Mouse (Mus musculus) adrenal gland, adult 10 weeks (tissue): ENCODE results near the gene Gm11236. TPM values are rescaled to one million over a fixed set of nuclear protein-coding genes. Genes with fewer than 3 reads are reported as not detected.

Source experiments
- polyA plus RNA-seq: library from polyadenylated mRNA; stranded (reverse); fragments of 350-450 nt; fragmentation: Illumina TruSeq; extraction: RNeasy Lipid Tissue Mini Kit (QIAGEN cat#74804); gene quantifications from one replicate; pipeline ENCODE4 v1.2.3, GENCODE M21; 2014; ENCODE audit warnings: low read depth, low replicate concordance

Gm11236 gene
- polyA plus RNA-seq: not detected

DNA sequence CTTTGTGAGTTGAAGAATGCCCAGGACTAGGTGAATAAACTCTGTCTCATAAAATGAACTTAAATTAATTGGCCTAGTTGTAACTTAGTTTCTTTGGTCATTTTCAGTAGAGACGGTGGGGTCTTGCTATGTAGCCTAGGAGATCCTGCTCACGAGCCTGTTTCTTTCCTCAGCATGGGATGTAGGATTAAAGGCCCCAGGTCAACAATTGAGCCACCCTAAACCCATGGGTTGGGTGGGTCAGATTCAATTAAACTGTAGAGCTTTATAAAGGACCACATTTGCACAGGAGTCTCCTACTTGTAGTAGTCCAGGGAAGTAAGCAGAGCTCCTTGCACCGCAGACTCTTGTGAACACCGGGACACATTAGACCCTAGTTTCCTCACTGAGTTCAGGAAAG, at the start of gene Gm11236:
Gm11236 (plus strand) TSS at position 301 of the 400 bp plus-strand sequence.

DNA sequence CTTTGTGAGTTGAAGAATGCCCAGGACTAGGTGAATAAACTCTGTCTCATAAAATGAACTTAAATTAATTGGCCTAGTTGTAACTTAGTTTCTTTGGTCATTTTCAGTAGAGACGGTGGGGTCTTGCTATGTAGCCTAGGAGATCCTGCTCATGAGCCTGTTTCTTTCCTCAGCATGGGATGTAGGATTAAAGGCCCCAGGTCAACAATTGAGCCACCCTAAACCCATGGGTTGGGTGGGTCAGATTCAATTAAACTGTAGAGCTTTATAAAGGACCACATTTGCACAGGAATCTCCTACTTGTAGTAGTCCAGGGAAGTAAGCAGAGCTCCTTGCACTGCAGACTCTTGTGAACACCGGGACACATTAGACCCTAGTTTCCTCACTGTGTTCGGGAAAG, 30.3 kb upstream of the Gm11236 start, which contains the start of gene Gm11238:
Gm11238 (plus strand) TSS at position 301 of the 400 bp plus-strand sequence.

DNA sequence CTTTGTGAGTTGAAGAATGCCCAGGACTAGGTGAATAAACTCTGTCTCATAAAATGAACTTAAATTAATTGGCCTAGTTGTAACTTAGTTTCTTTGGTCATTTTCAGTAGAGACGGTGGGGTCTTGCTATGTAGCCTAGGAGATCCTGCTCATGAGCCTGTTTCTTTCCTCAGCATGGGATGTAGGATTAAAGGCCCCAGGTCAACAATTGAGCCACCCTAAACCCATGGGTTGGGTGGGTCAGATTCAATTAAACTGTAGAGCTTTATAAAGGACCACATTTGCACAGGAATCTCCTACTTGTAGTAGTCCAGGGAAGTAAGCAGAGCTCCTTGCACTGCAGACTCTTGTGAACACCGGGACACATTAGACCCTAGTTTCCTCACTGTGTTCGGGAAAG, 15.2 kb upstream of the Gm11236 start, which contains the start of gene Gm11237:
Gm11237 (plus strand) TSS at position 301 of the 400 bp plus-strand sequence.

DNA sequence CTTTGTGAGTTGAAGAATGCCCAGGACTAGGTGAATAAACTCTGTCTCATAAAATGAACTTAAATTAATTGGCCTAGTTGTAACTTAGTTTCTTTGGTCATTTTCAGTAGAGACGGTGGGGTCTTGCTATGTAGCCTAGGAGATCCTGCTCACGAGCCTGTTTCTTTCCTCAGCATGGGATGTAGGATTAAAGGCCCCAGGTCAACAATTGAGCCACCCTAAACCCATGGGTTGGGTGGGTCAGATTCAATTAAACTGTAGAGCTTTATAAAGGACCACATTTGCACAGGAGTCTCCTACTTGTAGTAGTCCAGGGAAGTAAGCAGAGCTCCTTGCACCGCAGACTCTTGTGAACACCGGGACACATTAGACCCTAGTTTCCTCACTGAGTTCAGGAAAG, 30.1 kb downstream of the Gm11236 start, which contains the start of gene Gm11239:
Gm11239 (plus strand) TSS at position 301 of the 400 bp plus-strand sequence.

GRCm38 (mm10) chr4:73683216-73683615, 45.3 kb downstream of the Gm11236 start, which contains the start of gene Gm428:
Gene Gm428, plus strand, starts transcription at chr4:73683516.

Other genes starting within 250 kb of the Gm11236 start
- not detected for gene Gm11487, start 233.0 kb upstream of the Gm11236 start, polyA plus RNA-seq
- not detected for gene Gm11238, start 30.2 kb upstream of the Gm11236 start, polyA plus RNA-seq
- not detected for gene Gm11237, start 15.1 kb upstream of the Gm11236 start, polyA plus RNA-seq
- not detected for gene Gm11239, start 30.2 kb downstream of the Gm11236 start, polyA plus RNA-seq
- gene Gm428, start 45.4 kb downstream of the Gm11236 start, polyA plus RNA-seq: not detected
- 0.12 TPM for gene Rasef, start 152.9 kb downstream of the Gm11236 start, polyA plus RNA-seq
- not detected for gene Gm11758, start 238.1 kb downstream of the Gm11236 start, polyA plus RNA-seq